Comparison of ENCODE assay signal across 8 mouse cellular contexts in genomic region chr9:117373164-117373741, GRCm38 (mm10).
DNase-seq lines count a peak whose midpoint lies in the region; ATAC-seq lines count a peak whose summit lies in the region.

No protein-coding gene starts in this region.

- no peak overlapping the region for H3K4me3 ChIP-seq in hindbrain, embryonic 11.5 days (ENCODE audit: low read depth, low read length)

- no peak overlapping the region for H3K4me2 ChIP-seq in hindbrain, embryonic 11.5 days (replicated peaks; ENCODE audit: low read depth, low read length)

- H3K36me3 ChIP-seq in hindbrain, embryonic 11.5 days (ENCODE audit: control insufficient read depth, insufficient read depth, low read length) = no peaks in the 10 kb centered on the region

- H3K9me3 ChIP-seq in hindbrain, embryonic 11.5 days (ENCODE audit: control insufficient read depth, low read length) = no peaks in the 10 kb centered on the region

- H3K27me3 ChIP-seq in hindbrain, embryonic 11.5 days (ENCODE audit: control insufficient read depth, insufficient read depth, low read length) = no peaks in the 10 kb centered on the region

- WGBS in hindbrain, embryonic 11.5 days = 52% methylated on average over 7 of the region's 7 CpGs

- peak; percentile 38 for DNase-seq in urinary bladder, postnatal 14 days (ENCODE audit: low spot score)
- no peak for DNase-seq in urinary bladder, adult 18-20 months (ENCODE audit: low spot score in 2 of 2)
- DNase-seq in heart, adult 8-10 months (ENCODE audit: low spot score) = peak; percentile 73
- DNase-seq in kidney, postnatal 14 days = peak; percentile 86
- DNase-seq in yolk sac, embryonic 10.5 days (ENCODE audit: low spot score) = peak; percentile 44
- no peak for DNase-seq in hindbrain, embryonic 11.5 days (ENCODE audit: low spot score)
- no peak for DNase-seq in frontal cortex, postnatal 36 days (ENCODE audit: low spot score in 2 of 2)

- no peak for ATAC-seq in erythroblast, adult 5-6 weeks (replicated peaks; ENCODE audit: low FRiP score, poor library complexity, severe bottlenecking)
- no peak for ATAC-seq in hindbrain, embryonic 11.5 days (ENCODE audit: low FRiP score)

- H3K27ac ChIP-seq in hindbrain, embryonic 11.5 days (ENCODE audit: low read depth, low read length) = no peak overlapping the region

- no peaks in the 10 kb centered on the region for H3K4me1 ChIP-seq in hindbrain, embryonic 11.5 days (replicated peaks; ENCODE audit: control insufficient read depth, insufficient read depth, low read length)

- no peak overlapping the region for H3K9ac ChIP-seq in hindbrain, embryonic 11.5 days (ENCODE audit: low read depth, low read length)

Comparison
In these comparisons a context has a peak if more than half of its experiments do, and no peak if none do; other contexts are left out.
1. DNase-seq: peak in urinary bladder, postnatal 14 days (single experiment), heart, adult 8-10 months (single experiment), kidney, postnatal 14 days (single experiment) and yolk sac, embryonic 10.5 days (single experiment); none in urinary bladder, adult 18-20 months (0 of 2), hindbrain, embryonic 11.5 days (single experiment) and frontal cortex, postnatal 36 days (0 of 2).